Mouse (Mus musculus): ENCODE measurements around the gene Psmd8. TPM values are rescaled to one million over a fixed set of nuclear protein-coding genes. Genes with fewer than 3 reads are reported as not detected.

Gene Psmd8
- polyA plus RNA-seq, 1 experiment from 2014 or later: 225 TPM

DNA sequence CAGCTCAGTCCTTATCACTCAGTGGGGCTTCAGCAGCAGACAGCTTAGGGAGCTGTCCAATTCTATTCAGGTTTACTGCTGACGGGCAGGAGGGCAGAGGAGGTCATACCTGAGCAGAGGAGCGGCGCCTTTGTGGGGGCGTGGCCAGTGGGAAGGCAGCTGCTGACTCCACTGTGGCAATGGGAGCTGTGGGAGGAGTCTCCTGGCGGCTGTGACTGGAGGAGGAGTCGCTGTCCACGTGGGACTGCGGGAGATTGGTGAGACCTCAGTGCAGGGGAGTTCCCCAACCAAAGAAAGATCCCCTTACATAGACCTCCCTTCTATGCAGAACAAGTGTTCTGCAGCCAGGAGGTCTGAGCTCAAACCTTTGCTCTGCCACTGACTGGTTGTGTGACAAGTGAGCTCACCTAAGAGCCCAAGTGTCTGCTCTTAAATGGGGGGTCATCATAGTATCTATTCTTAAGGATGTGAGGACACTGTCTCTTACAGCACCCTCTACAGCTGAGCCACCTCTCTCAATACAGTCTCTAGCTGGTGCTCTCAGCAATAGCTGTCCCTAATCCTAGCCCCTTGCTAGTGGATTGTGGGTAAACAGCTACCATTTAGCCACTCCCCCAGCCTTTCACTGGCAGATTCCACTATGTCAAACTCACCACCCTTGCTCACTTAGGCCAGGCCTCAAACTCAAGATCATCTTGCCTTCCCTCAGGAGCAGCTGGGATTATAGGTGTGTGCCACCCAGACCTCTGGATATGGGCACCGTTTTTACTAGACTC is 17.6 kb downstream of the Psmd8 start:
- H3K4me1 ChIP-seq (ENCODE audit: control insufficient read depth, insufficient read depth, low read length): no peaks in the 10 kb centered on the region
- ATAC-seq (replicated peaks; ENCODE audit: extremely low read depth, insufficient read depth, low FRiP score): no peak
- H3K9ac ChIP-seq (ENCODE audit: low read length): no peak overlapping the region
- H3K27ac ChIP-seq (ENCODE audit: low read length): no peak overlapping the region
- peaks cover 21% of the 10 kb centered on the region for H3K27me3 ChIP-seq (ENCODE audit: control insufficient read depth, insufficient read depth, low read length)
- no peaks in the 10 kb centered on the region for H3K9me3 ChIP-seq (replicated peaks; ENCODE audit: control insufficient read depth, low read length)
- WGBS: 13% methylated on average over 9 of the region's 9 CpGs
- no peak overlapping the region for H3K4me2 ChIP-seq (ENCODE audit: low read depth, low read length)
- no peaks in the 10 kb centered on the region for H3K36me3 ChIP-seq (ENCODE audit: control insufficient read depth, insufficient read depth)
- H3K4me3 ChIP-seq (ENCODE audit: low read length): no peak overlapping the region

DNA sequence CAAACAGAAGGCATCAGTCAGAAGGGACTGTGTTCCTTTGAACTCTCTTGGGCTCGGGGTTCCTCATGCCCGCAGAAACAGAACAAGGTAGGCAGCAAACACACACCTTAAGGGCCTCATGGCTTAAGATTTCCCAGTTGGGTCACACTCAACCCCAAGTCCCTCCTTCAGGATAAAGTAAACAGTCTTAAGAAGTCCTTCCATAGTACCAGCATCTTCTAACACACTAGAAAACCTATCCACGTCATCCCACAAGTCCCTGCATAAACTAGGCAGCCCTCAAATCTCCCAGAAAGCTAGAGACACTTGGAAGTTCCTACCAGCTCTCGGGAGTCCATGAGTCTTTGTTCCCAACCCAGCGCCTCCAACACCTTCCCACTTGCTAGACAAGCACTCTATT is 18.2 kb downstream of the Psmd8 start:
- H3K27ac ChIP-seq (ENCODE audit: low read length): no peak overlapping the region
- no peak overlapping the region for H3K4me3 ChIP-seq (ENCODE audit: low read length)
- peaks cover 21% of the 10 kb centered on the region for H3K27me3 ChIP-seq (ENCODE audit: control insufficient read depth, insufficient read depth, low read length)
- no peaks in the 10 kb centered on the region for H3K4me1 ChIP-seq (ENCODE audit: control insufficient read depth, insufficient read depth, low read length)
- no peak for ATAC-seq (replicated peaks; ENCODE audit: extremely low read depth, insufficient read depth, low FRiP score)
- no peaks in the 10 kb centered on the region for H3K36me3 ChIP-seq (ENCODE audit: control insufficient read depth, insufficient read depth)
- H3K4me2 ChIP-seq (ENCODE audit: low read depth, low read length): no peak overlapping the region
- 64% methylated on average over 5 of the region's 5 CpGs for WGBS
- no peaks in the 10 kb centered on the region for H3K9me3 ChIP-seq (replicated peaks; ENCODE audit: control insufficient read depth, low read length)
- H3K9ac ChIP-seq (ENCODE audit: low read length): no peak overlapping the region

DNA sequence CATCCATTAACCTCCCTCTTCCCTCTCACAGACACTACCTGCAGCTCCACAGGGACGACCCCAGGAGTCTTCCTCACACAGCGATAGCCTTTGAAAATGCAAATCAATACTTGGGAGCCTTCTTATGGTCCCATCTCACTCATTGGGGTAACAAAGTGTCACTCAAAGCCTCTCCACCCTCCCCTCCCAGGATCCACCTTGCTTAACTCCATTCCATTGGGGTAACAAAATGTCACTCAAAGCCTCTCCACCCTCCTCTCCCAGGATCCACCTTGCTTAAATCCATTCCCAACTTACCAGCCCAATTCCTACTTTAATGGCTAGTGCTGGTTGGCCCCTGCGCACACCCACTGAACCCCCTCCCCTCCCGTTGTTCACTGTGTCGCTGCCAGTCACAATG is 22.2 kb downstream of the Psmd8 start:
- ATAC-seq (replicated peaks; ENCODE audit: extremely low read depth, insufficient read depth, low FRiP score): no peak
- H3K4me3 ChIP-seq (ENCODE audit: low read length): no peak overlapping the region
- H3K4me2 ChIP-seq (ENCODE audit: low read depth, low read length): no peak overlapping the region
- peaks cover 5% of the 10 kb centered on the region for H3K36me3 ChIP-seq (ENCODE audit: control insufficient read depth, insufficient read depth)
- 0 out of 2 replicates have a peak, but pooled peaks cover 2% of the 10 kb centered on the region for H3K9me3 ChIP-seq (replicated peaks; ENCODE audit: control insufficient read depth, low read length)
- 8% methylated on average over 5 of the region's 5 CpGs for WGBS
- H3K27me3 ChIP-seq (ENCODE audit: control insufficient read depth, insufficient read depth, low read length): peaks cover 21% of the 10 kb centered on the region
- H3K27ac ChIP-seq (ENCODE audit: low read length): no peak overlapping the region
- peaks cover 10% of the 10 kb centered on the region for H3K4me1 ChIP-seq (ENCODE audit: control insufficient read depth, insufficient read depth, low read length)
- H3K9ac ChIP-seq (ENCODE audit: low read length): no peak overlapping the region

DNA sequence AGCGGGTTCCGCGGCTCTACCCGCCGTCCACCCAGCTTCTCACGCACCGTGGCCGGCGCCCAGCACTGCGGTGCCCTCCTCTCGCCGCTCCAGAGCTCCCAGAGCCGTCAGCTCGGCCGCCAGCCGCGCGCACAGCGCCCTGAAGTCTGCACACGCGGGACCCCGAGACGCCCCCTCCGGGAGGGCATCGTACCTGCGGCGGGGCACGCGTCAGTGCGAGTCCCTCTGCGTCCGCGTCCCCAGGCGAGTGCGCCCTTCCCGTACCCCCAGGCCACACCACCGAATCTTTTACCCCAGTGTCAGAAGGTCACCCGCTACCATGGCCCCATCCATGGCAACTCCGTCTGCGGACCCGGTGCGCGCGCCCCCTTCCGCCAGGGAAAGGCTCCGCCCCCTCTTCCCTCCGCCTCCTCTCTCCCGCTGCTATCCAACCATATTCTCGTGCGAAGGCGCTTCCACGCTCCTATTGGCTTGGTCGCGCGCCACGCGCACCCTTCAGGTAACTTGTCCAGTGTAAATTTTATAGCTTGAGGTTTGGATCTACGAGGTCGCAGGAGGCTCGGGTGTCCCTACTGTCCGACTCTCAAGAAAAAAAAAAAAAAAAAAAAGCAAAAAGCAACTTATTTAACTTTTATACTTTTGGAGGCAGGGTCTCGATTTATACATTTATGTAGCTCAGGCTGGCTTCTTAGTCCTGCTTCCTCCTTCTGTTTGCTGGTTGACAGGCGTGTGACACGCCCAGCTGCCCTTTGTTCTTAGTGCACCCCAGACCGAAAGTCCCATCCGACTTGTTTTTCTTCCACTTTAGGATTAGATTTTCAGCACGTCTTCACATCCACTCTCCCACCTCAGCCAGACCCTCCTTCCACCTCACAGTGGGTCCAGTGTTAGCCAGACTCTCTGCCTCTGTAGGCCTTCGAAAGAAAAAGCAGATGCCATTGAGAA is 24.4 kb downstream of the Psmd8 start, which contains the start of gene Fam98c:
TSS of gene Fam98c (minus strand) at position 397 of the 945 bp plus-strand sequence.
- WGBS: 3% methylated on average over 68 of the region's 68 CpGs
- Histone ChIP-seq H3K4me1 (ENCODE audit: control insufficient read depth, insufficient read depth, low read length) (peaks cover 10% of the 10 kb centered on the region), H3K9ac (ENCODE audit: low read length) (peak within 1 kb of the TSS; percentile 89), H3K4me2 (ENCODE audit: low read depth, low read length) (peak within 1 kb of the TSS; percentile 96), H3K9me3 (replicated peaks; ENCODE audit: control insufficient read depth, low read length) (0 out of 2 replicates have a peak, but pooled peaks cover 2% of the 10 kb centered on the region), H3K36me3 (ENCODE audit: control insufficient read depth, insufficient read depth) (peaks cover 5% of the 10 kb centered on the region), H3K27me3 (ENCODE audit: control insufficient read depth, insufficient read depth, low read length) (peaks cover 21% of the 10 kb centered on the region), H3K27ac (ENCODE audit: low read length) (peak within 1 kb of the TSS; percentile 86), H3K4me3 (ENCODE audit: low read length) (peak within 1 kb of the TSS; percentile 93)
- peak; percentile 86 for ATAC-seq (replicated peaks; ENCODE audit: extremely low read depth, insufficient read depth, low FRiP score)

DNA sequence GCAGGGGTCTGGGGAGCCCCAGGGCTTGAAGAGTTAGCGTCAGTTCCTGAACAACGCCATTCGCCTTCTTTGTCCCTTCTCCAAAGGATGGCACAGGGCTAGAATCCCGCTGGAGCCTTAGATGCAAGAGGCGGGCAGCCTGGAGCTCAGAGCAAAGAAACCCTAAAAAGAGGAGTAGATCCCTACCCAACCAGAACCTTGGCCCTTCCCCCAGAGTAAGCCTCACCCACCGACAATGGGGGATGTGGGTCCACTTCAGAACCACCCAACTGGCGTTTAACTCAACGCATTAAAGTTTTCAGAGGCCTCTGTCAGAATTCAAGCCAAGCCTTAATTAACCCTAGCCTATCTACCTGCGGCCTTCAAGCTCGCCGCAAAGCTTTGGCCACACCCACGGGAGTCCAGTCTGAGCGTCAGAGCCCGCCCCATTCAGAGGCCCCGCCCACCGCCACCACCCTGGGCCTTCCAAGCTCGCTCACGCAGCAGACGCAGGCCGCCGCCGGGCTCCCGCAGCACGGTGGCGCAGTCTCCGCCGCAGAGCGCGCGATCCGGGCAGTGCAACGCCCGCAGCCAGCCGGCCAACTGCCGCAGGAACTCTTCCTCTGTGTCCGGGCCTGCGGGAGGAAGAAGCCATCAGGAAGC is 25.2 kb downstream of the Psmd8 start:
- 10% methylated on average over 37 of the region's 37 CpGs for WGBS

DNA sequence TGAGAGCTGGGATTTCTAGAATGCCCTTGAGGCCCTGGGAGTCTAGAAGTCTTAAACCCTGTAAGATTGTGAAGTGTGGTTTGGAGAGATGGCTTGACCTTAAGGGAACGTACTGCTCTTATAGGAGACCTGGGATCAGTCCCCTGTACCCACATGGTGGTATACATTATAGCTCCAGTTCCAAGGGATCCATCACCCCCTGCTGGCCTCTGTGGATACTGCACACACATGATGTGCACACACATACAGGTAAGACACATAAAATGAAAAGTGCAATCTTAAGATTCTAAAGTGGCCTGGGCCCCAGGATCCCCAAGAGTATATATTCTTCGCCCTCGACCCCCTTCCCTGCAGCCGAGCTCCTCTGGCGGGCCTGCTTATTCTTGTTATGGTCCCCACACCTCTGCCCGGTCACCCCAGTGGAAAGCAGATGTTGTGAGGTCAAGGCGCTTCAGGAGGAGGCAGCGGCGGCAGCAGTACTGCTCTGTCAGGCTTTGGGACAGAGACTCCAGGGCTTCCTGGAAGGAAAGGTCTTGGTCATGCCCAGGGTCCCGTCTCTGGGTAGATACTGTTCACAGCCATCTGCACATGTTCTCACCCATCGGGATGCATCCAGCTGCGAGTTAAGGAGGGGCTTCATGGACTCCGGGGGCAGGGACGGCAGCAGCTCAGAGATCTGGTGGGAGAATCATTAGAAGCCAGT is 26.3 kb downstream of the Psmd8 start:
- peaks cover 16% of the 10 kb centered on the region for H3K27me3 ChIP-seq (ENCODE audit: control insufficient read depth, insufficient read depth, low read length)
- no peak overlapping the region for H3K4me3 ChIP-seq (ENCODE audit: low read length)
- 0 out of 2 replicates have a peak, but pooled peaks cover 2% of the 10 kb centered on the region for H3K9me3 ChIP-seq (replicated peaks; ENCODE audit: control insufficient read depth, low read length)
- H3K27ac ChIP-seq (ENCODE audit: low read length): no peak overlapping the region
- peaks cover 5% of the 10 kb centered on the region for H3K36me3 ChIP-seq (ENCODE audit: control insufficient read depth, insufficient read depth)
- no peak overlapping the region for H3K9ac ChIP-seq (ENCODE audit: low read length)
- ATAC-seq (replicated peaks; ENCODE audit: extremely low read depth, insufficient read depth, low FRiP score): no peak
- no peak overlapping the region for H3K4me2 ChIP-seq (ENCODE audit: low read depth, low read length)
- WGBS: 91% methylated on average over 14 of the region's 14 CpGs
- peaks cover 10% of the 10 kb centered on the region for H3K4me1 ChIP-seq (ENCODE audit: control insufficient read depth, insufficient read depth, low read length)

More for the DNA sequence above, 25.2 kb downstream of the Psmd8 start:
- peak overlapping the region; percentile 93 for H3K4me3 ChIP-seq (ENCODE audit: low read length)
- H3K4me1 ChIP-seq (ENCODE audit: control insufficient read depth, insufficient read depth, low read length): peaks cover 10% of the 10 kb centered on the region
- H3K9me3 ChIP-seq (replicated peaks; ENCODE audit: control insufficient read depth, low read length): 0 out of 2 replicates have a peak, but pooled peaks cover 2% of the 10 kb centered on the region
- peaks cover 5% of the 10 kb centered on the region for H3K36me3 ChIP-seq (ENCODE audit: control insufficient read depth, insufficient read depth)
- peak overlapping the region; percentile 96 for H3K4me2 ChIP-seq (ENCODE audit: low read depth, low read length)
- peak; percentile 89 for ATAC-seq (replicated peaks; ENCODE audit: extremely low read depth, insufficient read depth, low FRiP score)
- peak overlapping the region; percentile 86 for H3K27ac ChIP-seq (ENCODE audit: low read length)
- peak overlapping the region; percentile 89 for H3K9ac ChIP-seq (ENCODE audit: low read length)
- peaks cover 21% of the 10 kb centered on the region for H3K27me3 ChIP-seq (ENCODE audit: control insufficient read depth, insufficient read depth, low read length)

DNA sequence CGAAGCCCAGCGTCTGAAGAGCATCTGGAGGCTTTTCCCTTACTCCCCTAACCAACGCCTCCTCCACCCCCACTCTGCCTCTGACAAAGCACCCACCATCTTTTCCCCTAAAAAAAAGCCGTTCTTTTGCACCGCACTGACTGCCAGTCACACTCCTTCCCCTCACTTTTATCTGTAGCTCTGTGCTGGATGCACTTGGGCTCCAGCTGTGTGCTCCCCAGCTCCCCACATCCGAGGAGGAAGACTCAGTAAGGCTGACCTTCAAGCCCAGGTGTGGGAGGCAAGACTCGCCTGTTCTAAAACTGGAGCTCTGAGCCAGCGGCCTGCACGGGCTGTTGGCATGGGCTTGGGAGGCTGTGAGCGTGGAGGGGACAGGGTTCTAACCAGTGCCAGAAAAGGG is 29.0 kb downstream of the Psmd8 start:
- H3K4me3 ChIP-seq (ENCODE audit: low read length): no peak overlapping the region
- WGBS: 56% methylated on average over 10 of the region's 10 CpGs
- peaks cover 9% of the 10 kb centered on the region for H3K4me1 ChIP-seq (ENCODE audit: control insufficient read depth, insufficient read depth, low read length)
- ATAC-seq (replicated peaks; ENCODE audit: extremely low read depth, insufficient read depth, low FRiP score): no peak
- peaks cover 5% of the 10 kb centered on the region for H3K36me3 ChIP-seq (ENCODE audit: control insufficient read depth, insufficient read depth)
- H3K4me2 ChIP-seq (ENCODE audit: low read depth, low read length): no peak overlapping the region
- no peak overlapping the region for H3K9ac ChIP-seq (ENCODE audit: low read length)
- 0 out of 2 replicates have a peak, but pooled peaks cover 2% of the 10 kb centered on the region for H3K9me3 ChIP-seq (replicated peaks; ENCODE audit: control insufficient read depth, low read length)
- H3K27me3 ChIP-seq (ENCODE audit: control insufficient read depth, insufficient read depth, low read length): no peaks in the 10 kb centered on the region
- no peak overlapping the region for H3K27ac ChIP-seq (ENCODE audit: low read length)

DNA sequence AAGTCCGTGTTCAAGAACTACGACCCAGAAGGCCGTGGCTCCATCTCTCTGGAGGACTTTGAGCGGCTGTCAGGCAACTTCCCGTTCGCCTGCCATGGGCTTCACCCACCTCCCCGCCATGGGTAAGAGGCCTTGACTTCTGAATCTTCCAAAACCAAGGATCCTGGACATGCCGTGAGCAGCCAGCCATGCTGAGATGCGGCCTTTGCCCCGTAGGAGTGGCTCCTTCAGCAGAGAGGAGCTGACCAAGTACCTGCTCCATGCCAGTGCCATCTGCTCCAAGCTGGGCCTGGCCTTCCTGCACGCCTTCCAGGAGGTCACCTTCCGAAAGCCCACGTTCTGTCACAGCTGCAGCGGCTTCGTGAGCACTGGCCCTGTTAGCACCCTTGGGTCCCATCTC is 31.7 kb downstream of the Psmd8 start:
- 86% methylated on average over 15 of the region's 15 CpGs for WGBS
- no peak overlapping the region for H3K4me2 ChIP-seq (ENCODE audit: low read depth, low read length)
- no peaks in the 10 kb centered on the region for H3K27me3 ChIP-seq (ENCODE audit: control insufficient read depth, insufficient read depth, low read length)
- ATAC-seq (replicated peaks; ENCODE audit: extremely low read depth, insufficient read depth, low FRiP score): no peak
- H3K4me1 ChIP-seq (ENCODE audit: control insufficient read depth, insufficient read depth, low read length): no peaks in the 10 kb centered on the region
- peaks cover under 1% of the 10 kb centered on the region; the same call in 1 of the 2 replicates for H3K36me3 ChIP-seq (ENCODE audit: control insufficient read depth, insufficient read depth)
- H3K9me3 ChIP-seq (replicated peaks; ENCODE audit: control insufficient read depth, low read length): no peaks in the 10 kb centered on the region
- H3K9ac ChIP-seq (ENCODE audit: low read length): no peak overlapping the region
- no peak overlapping the region for H3K27ac ChIP-seq (ENCODE audit: low read length)
- H3K4me3 ChIP-seq (ENCODE audit: low read length): no peak overlapping the region
